Mouse (Mus musculus) liver, adult 10 weeks (tissue): ENCODE measurements around the gene Pkm. TPM values are rescaled to one million over a fixed set of nuclear protein-coding genes. Genes with fewer than 3 reads are reported as not detected.

Experiments
- polyA plus RNA-seq: library from polyadenylated mRNA; stranded (reverse); fragments of 350-450 nt; fragmentation: Illumina TruSeq; extraction: RNeasy Lipid Tissue Mini Kit (QIAGEN cat#74804); gene quantifications from one replicate; pipeline ENCODE4 v1.2.3, GENCODE M21; 2014; ENCODE audit warnings: low read depth, low replicate concordance

Gene Pkm
- polyA plus RNA-seq, result 2.0 TPM

GRCm38 (mm10) chr9:59655958-59656634 lies at the start of gene Pkm:
Gene Pkm (plus strand): TSS chr9:59656368.

GRCm38 (mm10) chr9:59616622-59617306 lies 39.4 kb upstream of the Pkm start, which contains the start of gene Parp6:
Gene Parp6 (plus strand): TSS chr9:59617284.

GRCm38 (mm10) chr9:59679678-59680533 lies 23.7 kb downstream of the Pkm start, which contains the start of gene Gramd2:
Gene Gramd2 (plus strand): TSS chr9:59680144.

Other genes starting within 250 kb of the Pkm start
- 44.0 TPM for gene Arih1, start 169.8 kb upstream of the Pkm start, polyA plus RNA-seq
- 17.6 TPM for gene Hexa, start 116.8 kb upstream of the Pkm start, polyA plus RNA-seq
- not detected for gene Tmem202, start 116.5 kb upstream of the Pkm start, polyA plus RNA-seq
- not detected for gene Celf6, start 78.5 kb upstream of the Pkm start, polyA plus RNA-seq
- gene Parp6, start 39.1 kb upstream of the Pkm start, polyA plus RNA-seq, result 10.6 TPM
- gene Gramd2, start 23.8 kb downstream of the Pkm start, polyA plus RNA-seq, result not detected
- gene Senp8, start 94.3 kb downstream of the Pkm start, polyA plus RNA-seq, result 5.1 TPM
- 3.0 TPM for gene Myo9a, start 94.5 kb downstream of the Pkm start, polyA plus RNA-seq